Mouse (Mus musculus) heart, embryonic 10.5 days (tissue): ENCODE measurements around the gene Abcg1. TPM values are rescaled to one million over a fixed set of nuclear protein-coding genes. Genes with fewer than 3 reads are reported as not detected.

ENCODE experiments used
- DNase-seq: peaks from one replicate; pipeline ENCODE4 v3.0.0-alpha.2; 2017; ENCODE audit warnings: low spot score
- H3K27ac ChIP-seq: fragments of 300-500 bp; sonication (generic); 2 replicates; pipeline ENCODE4 v1.5.1; 2016; ENCODE audit warnings: mild to moderate bottlenecking
- H3K27me3 ChIP-seq: fragments of 300-500 bp; sonication (generic); 2 replicates; pipeline ENCODE4 v1.6.1; 2016; ENCODE audit warnings: mild to moderate bottlenecking; ENCODE audit not compliant: poor library complexity, insufficient read depth, severe bottlenecking
- H3K36me3 ChIP-seq: fragments of 300-500 bp; sonication (generic); 2 replicates; pipeline ENCODE4 v1.6.1; 2016; ENCODE audit warnings: mild to moderate bottlenecking, moderate library complexity
- H3K4me1 ChIP-seq: fragments of 300-500 bp; sonication (generic); 2 replicates; pipeline ENCODE4 v1.6.1; 2016; ENCODE audit warnings: mild to moderate bottlenecking
- H3K4me3 ChIP-seq: fragments of 300-500 bp; sonication (generic); 2 replicates; pipeline ENCODE4 v1.5.1; 2016; ENCODE audit warnings: mild to moderate bottlenecking, moderate library complexity
- H3K9me3 ChIP-seq: fragments of 300-500 bp; sonication (generic); 2 replicates; pipeline ENCODE4 v1.6.1; 2016; ENCODE audit warnings: mild to moderate bottlenecking, moderate library complexity
- WGBS: fragments of 180-500 bp; shearing (Covaris S2); methylation state at CpG from one replicate; pipeline ENCODE4 v1.1.7; 2016; 5-methylcytosine and 5-hydroxymethylcytosine counted together
- polyA plus RNA-seq: library from polyadenylated mRNA; unstranded; fragments of >200 nt; fragmentation: Nextera tagmentation; extraction: Ambion mirVana; gene quantifications from 2 replicates; pipeline ENCODE4 v1.2.1, GENCODE M21; 2016

Abcg1 gene
- polyA plus RNA-seq, 1 experiment from 2014 or later, result 6.0 TPM

DNA sequence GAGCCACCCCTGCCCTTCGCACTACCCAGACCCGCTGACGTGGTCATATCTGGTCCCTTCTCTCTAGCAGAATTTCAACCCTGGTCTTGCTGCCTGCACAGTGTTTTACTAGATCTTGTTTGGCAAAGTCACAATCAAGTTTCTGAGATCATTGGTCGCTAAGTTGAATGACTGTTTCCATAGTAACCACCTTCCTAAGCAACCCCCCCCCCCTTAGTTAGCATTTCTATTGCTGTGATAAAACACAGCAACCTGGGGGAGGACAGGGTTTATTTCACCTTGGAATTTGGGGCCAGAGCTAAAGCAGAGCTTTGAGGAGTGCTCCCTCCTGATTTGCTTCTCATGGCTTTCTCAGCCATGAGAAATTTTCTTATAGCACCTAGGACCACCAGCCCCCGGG is 37.3 kb downstream of the Abcg1 start:
- 56% methylated on average over 5 of the region's 5 CpGs for WGBS
- H3K36me3 ChIP-seq, result peaks cover 11% of the 10 kb centered on the region
- peaks cover 3% of the 10 kb centered on the region; the same call in 1 of the 2 replicates for H3K9me3 ChIP-seq
- peaks cover 36% of the 10 kb centered on the region for H3K4me1 ChIP-seq
- peaks cover 9% of the 10 kb centered on the region; the same call in 1 of the 2 replicates for H3K27me3 ChIP-seq
- no peak overlapping the region for H3K4me3 ChIP-seq
- H3K27ac ChIP-seq, result no peak overlapping the region
- no peak for DNase-seq

DNA sequence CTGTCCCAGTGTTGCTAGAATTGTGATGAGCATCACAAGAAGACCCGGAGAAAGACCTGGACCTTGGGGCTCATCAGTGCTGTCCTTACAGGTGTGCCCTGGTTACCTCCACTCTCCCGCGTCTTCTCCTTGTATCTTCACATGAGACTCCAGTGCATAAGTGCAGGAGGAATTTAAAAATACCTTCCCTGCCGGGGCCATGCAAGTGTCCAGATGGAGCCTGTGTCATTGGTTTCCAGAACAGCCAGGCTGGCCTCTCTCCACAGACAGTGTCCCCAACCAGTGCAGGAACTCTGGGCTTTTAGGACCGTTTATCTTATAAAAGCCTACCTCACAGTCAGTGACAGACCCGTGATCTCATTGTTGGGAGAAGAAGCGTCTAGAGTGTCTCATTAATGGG is 38.1 kb downstream of the Abcg1 start:
- Histone ChIP-seq H3K36me3 (peaks cover 11% of the 10 kb centered on the region), H3K27ac (no peak overlapping the region), H3K27me3 (peaks cover 9% of the 10 kb centered on the region; the same call in 1 of the 2 replicates), H3K9me3 (peaks cover 3% of the 10 kb centered on the region; the same call in 1 of the 2 replicates), H3K4me1 (peaks cover 28% of the 10 kb centered on the region), H3K4me3 (no peak overlapping the region)
- WGBS, result 86% methylated on average over 7 of the region's 7 CpGs
- DNase-seq, result no peak

DNA sequence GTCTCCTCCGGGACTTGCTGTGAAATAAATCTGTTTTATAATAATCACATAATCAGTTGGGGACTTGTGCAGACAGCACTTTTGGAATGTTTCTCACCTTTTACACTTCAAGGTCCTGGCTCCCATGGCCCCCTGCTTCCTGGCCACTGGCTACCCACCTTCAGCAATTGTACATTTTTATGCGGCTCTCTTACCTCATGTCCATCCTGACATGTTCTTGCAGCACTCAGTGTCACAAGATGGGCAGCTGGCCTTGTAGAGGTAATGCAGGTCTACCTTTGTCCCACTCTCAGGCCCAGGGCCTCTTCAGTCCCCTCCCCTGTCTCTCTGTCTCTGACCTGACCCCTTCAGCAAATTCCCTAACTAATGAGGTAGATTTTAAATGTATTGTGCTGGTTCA is 39.4 kb downstream of the Abcg1 start:
- Histone ChIP-seq H3K9me3 (peaks cover 3% of the 10 kb centered on the region; the same call in 1 of the 2 replicates), H3K27me3 (peaks cover 9% of the 10 kb centered on the region; the same call in 1 of the 2 replicates), H3K27ac (no peak overlapping the region), H3K36me3 (peaks cover 11% of the 10 kb centered on the region), H3K4me3 (no peak overlapping the region), H3K4me1 (peaks cover 16% of the 10 kb centered on the region)
- DNase-seq, result no peak
- WGBS, result 98% methylated on average over 2 of the region's 2 CpGs

DNA sequence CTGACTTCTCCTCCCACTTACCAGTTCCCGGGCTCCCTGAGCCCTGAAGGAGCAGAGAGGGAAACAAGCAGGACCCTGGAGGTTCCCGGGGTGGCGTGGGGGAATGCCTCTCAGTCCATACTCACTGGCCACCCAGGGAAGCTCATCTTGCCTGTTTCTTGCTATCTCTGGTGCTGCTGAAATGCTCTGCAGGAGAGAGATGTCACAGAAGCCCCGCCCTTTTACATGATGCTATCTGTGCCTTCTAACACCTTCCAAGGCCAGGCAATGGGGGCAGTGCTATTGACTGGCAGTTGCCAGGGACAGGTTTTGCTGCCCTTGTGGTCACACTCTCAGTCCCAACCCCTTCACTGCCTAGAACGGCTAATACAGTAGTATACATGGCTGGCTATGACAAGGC is 41.3 kb downstream of the Abcg1 start:
- H3K4me3 ChIP-seq, result no peak overlapping the region
- H3K9me3 ChIP-seq, result no peaks in the 10 kb centered on the region
- DNase-seq, result no peak
- peaks cover 8% of the 10 kb centered on the region for H3K4me1 ChIP-seq
- 58% methylated on average over 5 of the region's 5 CpGs for WGBS
- 0 out of 2 replicates have a peak, but pooled peaks cover 5% of the 10 kb centered on the region for H3K36me3 ChIP-seq
- peaks cover 9% of the 10 kb centered on the region; the same call in 1 of the 2 replicates for H3K27me3 ChIP-seq
- no peak overlapping the region for H3K27ac ChIP-seq

DNA sequence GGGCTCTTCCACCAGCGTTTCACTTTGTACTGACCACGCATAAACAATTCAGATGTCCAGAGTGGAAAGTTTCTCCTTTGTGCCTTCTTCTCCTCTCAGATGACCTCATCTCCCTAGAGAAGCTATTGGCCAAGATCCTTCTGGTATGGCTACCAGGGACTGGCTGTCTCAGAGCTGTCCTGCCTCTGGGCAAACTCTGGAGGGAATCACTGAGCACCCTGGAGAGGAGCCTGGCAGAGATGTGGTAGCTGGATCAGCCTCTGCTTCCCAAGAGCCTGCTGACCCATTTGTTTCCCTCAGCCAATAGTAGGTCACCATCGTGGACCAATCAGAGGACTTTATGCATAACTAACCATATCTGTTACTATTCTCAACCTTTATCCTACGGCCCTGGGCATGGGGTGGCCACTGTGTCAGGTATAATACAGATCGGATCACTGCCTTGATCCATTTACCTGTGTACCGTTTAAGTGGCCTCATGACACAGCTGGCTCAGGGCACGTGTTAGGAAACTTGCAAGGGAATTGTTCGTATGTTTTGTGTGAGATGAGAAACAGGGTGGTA is 45.6 kb downstream of the Abcg1 start:
- WGBS, result 80% methylated on average over 8 of the region's 8 CpGs
- Histone ChIP-seq H3K9me3 (no peaks in the 10 kb centered on the region), H3K27ac (no peak overlapping the region)

DNA sequence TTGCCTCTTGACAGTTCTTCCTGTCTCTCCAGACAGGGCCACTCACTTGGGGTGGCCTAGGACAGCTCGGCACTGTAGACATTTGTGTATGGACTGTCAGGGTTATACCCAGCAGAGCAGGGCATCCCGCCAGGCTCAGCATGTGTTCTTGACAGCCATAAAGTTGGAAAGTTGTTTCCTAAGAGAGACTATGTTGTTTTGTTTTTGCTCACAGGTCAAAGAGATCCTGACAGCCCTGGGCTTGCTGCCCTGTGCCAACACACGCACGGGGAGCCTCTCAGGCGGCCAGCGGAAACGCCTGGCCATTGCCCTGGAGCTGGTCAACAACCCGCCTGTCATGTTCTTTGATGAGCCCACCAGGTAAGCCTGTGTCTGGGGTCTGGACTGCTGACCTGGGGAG is 46.3 kb downstream of the Abcg1 start:
- WGBS, result 87% methylated on average over 8 of the region's 8 CpGs
- Histone ChIP-seq H3K27me3 (0 out of 2 replicates have a peak, but pooled peaks cover 4% of the 10 kb centered on the region), H3K4me1 (peaks cover 4% of the 10 kb centered on the region), H3K36me3 (0 out of 2 replicates have a peak, but pooled peaks cover 4% of the 10 kb centered on the region), H3K27ac (no peak overlapping the region), H3K4me3 (no peak overlapping the region), H3K9me3 (no peaks in the 10 kb centered on the region)
- DNase-seq, result no peak

More for the DNA sequence above, 45.6 kb downstream of the Abcg1 start:
- Histone ChIP-seq H3K27me3 (0 out of 2 replicates have a peak, but pooled peaks cover 4% of the 10 kb centered on the region), H3K4me3 (no peak overlapping the region), H3K36me3 (no peaks in the 10 kb centered on the region), H3K4me1 (peaks cover 8% of the 10 kb centered on the region)
- DNase-seq, result no peak

DNA sequence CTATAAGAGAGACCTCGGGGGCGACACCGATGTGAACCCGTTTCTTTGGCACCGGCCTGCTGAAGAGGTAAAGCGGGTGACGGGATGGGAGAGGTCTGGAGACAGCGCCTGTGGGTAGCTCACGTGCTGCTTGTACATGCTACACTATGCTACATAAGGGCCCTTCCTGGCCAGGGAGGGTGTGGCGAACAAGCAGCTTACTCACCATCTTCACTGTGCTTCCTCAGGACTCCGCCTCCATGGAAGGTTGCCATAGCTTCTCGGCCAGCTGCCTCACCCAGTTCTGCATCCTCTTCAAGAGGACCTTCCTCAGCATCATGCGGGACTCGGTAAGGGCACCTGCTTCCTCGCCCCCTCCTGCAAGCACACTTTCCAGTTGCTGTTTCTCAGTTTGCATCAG is 50.9 kb downstream of the Abcg1 start:
- no peaks in the 10 kb centered on the region for H3K27me3 ChIP-seq
- no peaks in the 10 kb centered on the region for H3K9me3 ChIP-seq
- 91% methylated on average over 15 of the region's 15 CpGs for WGBS
- no peak for DNase-seq
- 0 out of 2 replicates have a peak, but pooled peaks cover 4% of the 10 kb centered on the region for H3K36me3 ChIP-seq
- H3K27ac ChIP-seq, result no peak overlapping the region
- H3K4me1 ChIP-seq, result no peaks in the 10 kb centered on the region
- no peak overlapping the region for H3K4me3 ChIP-seq

DNA sequence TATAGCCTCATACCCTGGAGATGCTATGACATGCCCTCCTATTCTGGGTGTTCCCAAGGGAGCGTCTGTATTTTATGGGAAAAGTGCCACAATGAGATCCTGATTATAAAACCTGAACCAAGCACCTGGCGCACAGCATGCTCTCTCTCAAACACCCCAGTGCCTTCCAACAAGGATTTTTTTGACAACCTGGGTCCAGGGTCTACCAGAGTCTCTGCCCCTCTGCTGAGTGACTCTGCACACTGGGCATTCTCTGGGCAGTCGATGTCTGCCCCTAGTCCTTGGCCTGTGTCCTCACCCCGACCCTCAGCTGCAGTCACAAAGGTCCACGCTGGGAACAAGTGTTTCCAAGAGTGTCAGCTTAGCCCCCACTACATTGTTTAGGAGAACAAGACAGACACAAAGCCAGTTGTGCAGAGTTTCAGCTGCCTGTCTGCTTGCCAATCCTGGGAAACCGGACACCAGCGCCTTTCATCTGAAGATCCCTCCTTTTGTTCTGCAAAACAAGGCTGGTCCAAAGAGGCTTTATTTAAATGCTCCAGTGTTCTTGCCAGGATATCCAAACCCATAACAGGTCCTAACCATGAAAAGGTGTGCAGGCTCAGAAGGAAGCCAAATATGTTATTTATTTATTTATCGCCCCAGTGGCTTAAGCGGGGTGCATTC is 55.8 kb downstream of the Abcg1 start:
- H3K27ac ChIP-seq, result no peak overlapping the region

DNA sequence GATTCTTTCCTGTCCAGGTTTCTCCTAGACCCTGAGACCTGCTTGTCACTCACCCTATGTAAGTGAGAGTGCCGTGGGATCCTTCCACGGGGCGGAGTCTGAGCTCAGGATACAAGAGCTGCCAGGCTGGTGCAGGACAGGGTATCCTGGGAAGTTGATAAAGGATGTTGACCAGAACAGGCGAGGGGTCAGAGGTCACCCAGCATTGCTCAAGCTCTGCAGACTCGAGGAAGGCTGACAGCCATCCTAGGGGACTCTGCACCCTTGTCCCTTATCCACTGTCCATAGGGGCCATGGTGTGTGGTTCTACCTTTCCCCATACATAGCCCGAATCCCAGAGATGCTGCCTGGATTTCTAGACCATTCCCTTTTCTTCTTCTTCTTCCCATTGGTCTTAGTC is 58.6 kb downstream of the Abcg1 start:
- Histone ChIP-seq H3K27me3 (no peaks in the 10 kb centered on the region), H3K27ac (no peak overlapping the region), H3K4me3 (no peak overlapping the region), H3K9me3 (no peaks in the 10 kb centered on the region), H3K36me3 (no peaks in the 10 kb centered on the region), H3K4me1 (peaks cover 16% of the 10 kb centered on the region)
- DNase-seq, result no peak
- 47% methylated on average over 6 of the region's 6 CpGs for WGBS

More for the DNA sequence above, 55.8 kb downstream of the Abcg1 start:
- Histone ChIP-seq H3K4me1 (peaks cover 10% of the 10 kb centered on the region), H3K9me3 (no peaks in the 10 kb centered on the region), H3K36me3 (0 out of 2 replicates have a peak, but pooled peaks cover 4% of the 10 kb centered on the region), H3K27me3 (no peaks in the 10 kb centered on the region), H3K4me3 (no peak overlapping the region)
- DNase-seq, result no peak
- 70% methylated on average over 9 of the region's 9 CpGs for WGBS

DNA sequence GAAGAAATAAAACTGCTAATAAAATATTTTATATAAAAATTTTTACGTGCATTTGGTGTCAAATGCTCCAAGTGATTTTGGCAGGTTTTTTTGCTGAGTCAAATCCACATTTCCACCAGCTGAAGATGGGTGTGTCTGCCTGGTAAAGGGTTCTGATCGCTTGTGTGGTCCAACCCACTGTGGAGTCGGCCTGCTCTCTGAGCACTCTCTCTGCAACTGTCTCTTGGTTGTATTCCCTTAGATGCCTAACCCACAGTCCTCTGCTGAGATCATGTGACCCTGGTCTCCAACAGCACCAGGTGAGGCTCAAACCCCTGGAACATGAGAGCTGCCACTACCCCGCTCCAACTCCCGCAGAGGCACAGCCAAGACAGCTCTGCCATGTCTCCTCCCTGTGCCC is 60.5 kb downstream of the Abcg1 start:
- no peaks in the 10 kb centered on the region for H3K36me3 ChIP-seq
- DNase-seq, result no peak
- H3K9me3 ChIP-seq, result no peaks in the 10 kb centered on the region
- peaks cover 16% of the 10 kb centered on the region for H3K4me1 ChIP-seq
- no peaks in the 10 kb centered on the region for H3K27me3 ChIP-seq
- no peak overlapping the region for H3K27ac ChIP-seq
- no peak overlapping the region for H3K4me3 ChIP-seq
- 89% methylated on average over 5 of the region's 5 CpGs for WGBS

DNA sequence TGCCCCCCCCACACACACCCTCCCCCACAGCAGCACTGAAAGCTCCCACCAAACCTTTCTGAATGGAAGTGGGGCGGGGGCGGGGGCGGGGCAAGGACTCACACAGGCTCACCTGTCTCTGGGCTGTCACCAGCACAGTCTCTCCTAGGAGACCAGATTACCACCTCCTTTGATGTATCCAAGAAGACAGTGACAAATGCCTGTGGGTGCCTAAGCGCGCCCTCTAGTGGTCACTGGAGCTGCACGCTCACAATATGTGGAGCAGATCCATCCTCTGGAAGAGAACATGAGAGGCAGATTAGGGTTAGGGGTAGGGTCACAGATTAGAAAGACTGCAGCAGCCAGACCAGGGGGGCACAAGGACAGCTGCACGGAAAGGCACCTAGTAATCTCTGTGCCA is 62.0 kb downstream of the Abcg1 start:
- Histone ChIP-seq H3K27ac (no peak overlapping the region), H3K36me3 (no peaks in the 10 kb centered on the region), H3K4me1 (peaks cover 16% of the 10 kb centered on the region), H3K4me3 (no peak overlapping the region), H3K27me3 (no peaks in the 10 kb centered on the region), H3K9me3 (no peaks in the 10 kb centered on the region)
- DNase-seq, result peak; percentile 88
- whole genome bisulfite sequencing, result 6% methylated on average over 7 of the region's 7 CpGs

DNA sequence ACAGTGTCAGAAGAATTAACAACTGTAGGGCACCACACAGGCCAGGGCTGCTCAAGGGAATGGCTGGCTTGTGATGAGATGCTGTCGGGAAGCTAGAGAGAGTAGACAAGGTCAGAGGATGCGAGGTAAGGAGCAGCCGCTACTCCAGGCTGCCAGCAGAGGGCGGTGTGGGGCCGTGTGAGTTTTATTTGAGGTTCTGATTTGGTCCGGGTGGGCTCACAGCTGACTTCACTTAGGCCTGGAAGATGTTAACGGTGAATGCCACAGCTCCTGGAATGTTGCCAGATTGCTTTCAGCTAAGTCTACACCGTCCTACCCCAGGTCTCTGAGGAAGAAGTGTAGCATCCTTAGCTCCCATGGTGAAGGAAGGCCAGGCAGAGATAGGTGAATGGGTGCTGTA is 64.5 kb downstream of the Abcg1 start:
- peaks cover 2% of the 10 kb centered on the region; the same call in 1 of the 2 replicates for H3K27me3 ChIP-seq
- no peaks in the 10 kb centered on the region for H3K9me3 ChIP-seq
- DNase-seq, result no peak
- no peak overlapping the region for H3K4me3 ChIP-seq
- H3K27ac ChIP-seq, result no peak overlapping the region
- H3K4me1 ChIP-seq, result peaks cover 6% of the 10 kb centered on the region; the same call in 1 of the 2 replicates
- WGBS, result 11% methylated on average over 8 of the region's 8 CpGs
- H3K36me3 ChIP-seq, result no peaks in the 10 kb centered on the region

DNA sequence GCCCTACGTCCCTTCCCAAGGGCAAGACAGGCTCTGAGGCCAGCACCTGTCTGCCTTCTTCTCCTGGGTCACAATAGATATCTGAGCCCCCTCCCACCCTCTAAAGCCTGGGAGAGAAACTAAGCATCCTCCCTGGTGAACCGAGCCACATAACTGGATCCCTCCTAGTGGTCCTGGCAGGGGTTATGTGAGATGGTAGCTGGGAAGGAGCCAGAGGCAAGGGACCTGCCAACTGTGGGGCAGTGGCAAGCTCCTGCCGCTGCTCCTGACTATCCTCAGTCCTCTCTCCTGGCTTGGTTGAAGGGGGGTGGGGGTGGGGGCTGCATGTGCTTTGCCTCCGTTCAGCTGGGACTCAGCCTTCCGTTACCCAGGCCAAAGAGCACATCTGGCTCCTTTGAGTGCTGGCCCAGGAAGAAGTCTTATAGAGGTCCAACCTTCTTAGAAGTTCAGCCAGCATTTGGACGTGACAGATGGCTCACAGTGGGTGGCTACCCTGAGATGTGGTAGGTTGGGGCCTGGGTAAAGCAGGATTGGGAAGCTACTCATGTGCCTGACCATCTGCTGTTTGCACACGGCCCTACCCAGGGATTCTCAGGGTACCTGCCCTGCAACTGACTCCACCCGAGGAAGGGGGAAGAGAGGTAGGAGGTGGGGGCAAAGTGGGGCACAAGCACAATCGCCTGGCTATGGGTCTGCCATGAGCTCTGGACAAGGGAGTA is 68.2 kb downstream of the Abcg1 start:
- Histone ChIP-seq H3K4me1 (0 out of 2 replicates have a peak, but pooled peaks cover 4% of the 10 kb centered on the region), H3K36me3 (no peaks in the 10 kb centered on the region), H3K27me3 (peaks cover 4% of the 10 kb centered on the region; the same call in 1 of the 2 replicates), H3K4me3 (no peak overlapping the region), H3K9me3 (no peaks in the 10 kb centered on the region), H3K27ac (no peak overlapping the region)
- no peak for DNase-seq
- WGBS, result 37% methylated on average over 9 of the region's 9 CpGs
